Mouse (Mus musculus) large intestine, adult 2 months (tissue): ENCODE measurements around the gene Lgr6. TPM values are rescaled to one million over a fixed set of nuclear protein-coding genes. Genes with fewer than 3 reads are reported as not detected.

Source experiments
- DNase-seq: peaks from one replicate; pipeline ENCODE4 v3.0.0-alpha.2; 2012; ENCODE audit warnings: low read depth, low spot score
- WGBS: fragments of 180-500 bp; shearing (Covaris S2); methylation state at CpG from one replicate; pipeline ENCODE4 v1.1.7; 2018; 5-methylcytosine and 5-hydroxymethylcytosine counted together
- polyA plus RNA-seq: library from polyadenylated mRNA; depleted of rRNA; stranded (reverse); fragments of >200 nt; gene quantifications from 2 replicates; pipeline ENCODE4 v1.2.3, GENCODE M21; 2012

Gene Lgr6
- polyA plus RNA-seq, 1 experiment = 0.07 TPM

DNA sequence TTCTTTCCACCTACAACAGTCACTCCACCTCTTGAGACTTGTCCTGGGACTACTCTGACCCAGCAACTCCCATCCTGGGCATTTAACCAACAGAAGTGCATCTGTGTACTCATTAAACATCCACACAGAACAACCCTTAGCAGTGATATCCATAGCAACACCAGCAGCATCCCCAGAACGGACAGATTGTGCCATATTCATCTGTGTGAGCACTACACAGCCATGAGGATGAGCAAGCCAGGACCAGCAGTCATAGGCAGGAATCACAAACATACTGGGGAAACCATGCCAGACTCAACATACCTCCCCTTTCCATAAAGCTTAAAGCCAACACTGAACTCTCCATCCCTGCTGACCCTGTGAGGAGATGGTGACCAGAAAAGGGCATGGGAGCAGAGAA lies 17.7 kb downstream of the Lgr6 start:
- WGBS = 34% methylated on average over 1 of the region's 1 CpGs
- DNase-seq = no peak

DNA sequence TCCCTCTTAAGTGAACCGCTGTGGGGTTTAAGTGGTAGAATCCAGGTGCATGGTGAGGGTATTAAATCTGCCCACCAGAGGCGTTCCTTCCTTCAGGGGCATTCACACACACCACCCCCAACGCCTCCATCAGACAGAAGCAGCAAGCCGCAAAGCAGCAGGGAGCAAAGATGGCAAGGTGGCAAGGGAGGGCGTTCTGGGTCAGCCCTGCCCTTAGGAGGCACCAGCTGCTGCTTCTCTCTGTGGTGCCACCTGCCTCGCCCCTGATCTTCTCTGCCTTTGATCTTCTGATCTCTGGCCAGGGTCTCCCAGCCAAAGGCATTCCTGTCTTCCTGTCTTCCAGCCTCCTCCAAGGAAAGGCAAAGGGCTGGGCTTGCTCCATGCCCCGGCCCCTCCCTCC lies 19.1 kb downstream of the Lgr6 start:
- WGBS = 31% methylated on average over 7 of the region's 7 CpGs
- no peak for DNase-seq

DNA sequence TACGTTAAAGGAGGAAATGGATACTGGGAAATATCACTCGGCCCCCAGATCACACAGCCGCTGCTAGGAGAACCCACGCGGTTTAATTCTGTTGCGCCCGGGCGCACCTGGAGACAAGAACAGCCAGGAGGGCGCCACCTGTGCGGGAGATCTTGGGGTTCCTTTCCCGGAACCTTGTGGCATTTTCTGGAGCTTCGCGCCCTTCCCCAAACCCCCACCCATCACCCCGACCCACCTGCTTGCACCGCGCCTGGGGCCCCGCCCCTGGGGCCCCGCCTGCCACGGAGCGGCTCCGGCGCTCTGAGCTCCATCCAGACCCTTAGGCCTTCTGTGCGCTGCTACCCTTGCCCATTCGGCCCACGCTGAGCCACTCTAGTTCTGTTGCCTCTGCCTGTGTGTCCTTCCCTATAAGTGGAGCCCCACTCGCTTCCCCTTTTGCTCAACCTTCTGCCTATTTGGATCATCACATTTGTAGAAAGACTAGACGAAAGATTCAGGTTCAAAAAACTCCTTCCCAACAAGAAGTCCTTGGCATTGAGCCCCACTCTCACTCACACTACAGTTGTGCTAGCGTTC lies 19.7 kb downstream of the Lgr6 start:
- DNase-seq = no peak
- WGBS = 9% methylated on average over 28 of the region's 28 CpGs

DNA sequence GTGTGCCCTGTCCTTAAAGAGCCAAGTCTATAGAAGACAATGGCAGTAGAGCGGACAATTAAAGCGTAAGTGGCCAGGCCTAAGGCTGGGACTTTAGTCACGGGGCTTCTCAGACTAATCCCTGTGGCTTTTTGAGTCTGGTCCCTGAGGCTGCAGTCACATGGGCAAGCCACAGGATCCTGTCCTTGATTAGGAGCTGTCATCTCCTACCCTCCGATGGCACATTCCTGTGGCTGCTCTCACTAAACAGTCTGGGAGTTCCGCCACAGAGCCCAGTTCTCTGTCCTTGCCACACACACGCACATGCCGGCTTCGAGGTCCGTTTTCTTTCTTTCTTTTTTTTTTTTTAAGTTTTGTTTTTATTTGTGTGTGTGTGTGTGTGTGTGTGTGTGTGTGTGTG lies 21.6 kb downstream of the Lgr6 start:
- WGBS = 73% methylated on average over 9 of the region's 9 CpGs
- no peak for DNase-seq

DNA sequence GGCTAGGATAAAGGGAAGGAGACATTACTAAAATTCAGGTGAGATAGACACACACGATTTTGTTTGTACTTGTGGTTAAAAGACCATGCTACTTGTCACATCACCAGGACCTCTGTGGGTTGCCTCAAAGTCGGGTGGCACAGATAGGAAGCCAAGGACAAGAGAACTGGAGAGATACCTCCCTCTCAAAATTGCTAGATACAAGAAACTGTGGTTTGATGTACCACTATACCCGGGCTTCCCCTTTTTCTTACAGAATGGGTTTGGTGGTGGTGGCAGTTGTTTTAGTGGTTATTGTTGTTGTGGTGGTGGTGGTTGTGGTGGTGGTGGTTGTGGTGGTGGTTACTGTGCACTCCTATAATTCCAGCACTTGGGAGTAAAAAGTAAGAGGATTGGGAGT lies 22.8 kb downstream of the Lgr6 start:
- no peak for DNase-seq
- 50% methylated on average over 3 of the region's 3 CpGs for WGBS

DNA sequence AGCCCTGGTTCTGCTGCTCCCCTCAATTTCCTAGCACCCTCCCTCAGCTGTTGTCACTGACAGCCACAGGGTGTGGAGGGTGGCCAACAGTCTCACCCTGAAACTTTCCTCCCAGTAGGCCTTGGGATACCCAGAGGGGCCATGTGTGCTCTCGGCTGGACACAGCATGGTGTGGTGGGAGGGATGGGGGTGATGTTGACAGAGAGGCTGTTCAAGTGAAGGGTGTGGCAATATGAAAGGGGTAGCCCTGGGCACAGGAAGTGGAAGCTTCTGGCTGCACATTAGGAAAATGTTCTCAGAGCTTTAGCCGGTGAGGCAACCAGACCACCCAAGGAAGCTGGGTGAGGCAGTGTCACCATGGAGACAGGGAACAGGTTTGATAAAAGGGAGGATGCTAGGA lies 26.1 kb downstream of the Lgr6 start:
- 14% methylated on average over 2 of the region's 2 CpGs for WGBS
- DNase-seq = no peak

DNA sequence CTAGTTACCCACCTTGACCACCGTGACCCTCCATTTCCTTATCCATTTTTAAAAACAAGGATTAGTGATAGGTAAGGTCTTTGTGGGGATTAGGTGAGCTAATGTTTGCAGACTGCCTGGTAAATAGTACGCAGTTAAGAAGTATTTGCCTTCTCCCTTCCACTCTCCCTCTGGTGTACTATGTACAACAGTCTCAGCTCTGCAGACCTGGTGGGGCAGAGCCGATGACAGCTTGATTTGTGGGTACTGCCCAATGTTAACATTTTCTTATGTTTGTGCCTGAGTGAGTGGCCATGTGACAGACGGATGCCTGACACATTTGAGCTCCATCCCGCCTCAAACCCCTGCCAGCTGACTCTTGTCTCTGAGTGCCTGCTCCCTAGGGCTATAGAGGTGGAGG lies 28.6 kb downstream of the Lgr6 start:
- DNase-seq = no peak
- WGBS = 21% methylated on average over 5 of the region's 5 CpGs

DNA sequence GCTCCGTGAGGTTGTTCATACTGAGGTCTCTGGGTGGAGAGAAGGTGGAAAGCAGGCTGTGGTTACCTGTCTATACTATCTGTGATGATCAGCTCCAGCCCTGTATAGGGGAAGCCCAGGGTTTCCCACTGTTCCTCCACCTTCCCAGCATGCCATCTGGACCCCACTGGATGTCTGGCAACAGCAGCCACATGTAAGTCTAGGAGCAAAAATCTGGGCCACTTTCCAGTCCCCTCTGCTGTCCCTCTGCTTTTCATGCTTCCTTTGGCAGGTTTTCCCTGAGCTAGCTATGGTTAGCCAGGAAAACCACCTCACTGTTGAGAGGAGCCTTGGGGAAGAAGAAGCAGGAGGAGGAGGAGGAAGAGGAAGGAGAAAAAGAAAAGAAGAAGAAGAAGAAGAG lies 29.8 kb downstream of the Lgr6 start:
- 91% methylated on average over 1 of the region's 1 CpGs for WGBS
- no peak for DNase-seq

DNA sequence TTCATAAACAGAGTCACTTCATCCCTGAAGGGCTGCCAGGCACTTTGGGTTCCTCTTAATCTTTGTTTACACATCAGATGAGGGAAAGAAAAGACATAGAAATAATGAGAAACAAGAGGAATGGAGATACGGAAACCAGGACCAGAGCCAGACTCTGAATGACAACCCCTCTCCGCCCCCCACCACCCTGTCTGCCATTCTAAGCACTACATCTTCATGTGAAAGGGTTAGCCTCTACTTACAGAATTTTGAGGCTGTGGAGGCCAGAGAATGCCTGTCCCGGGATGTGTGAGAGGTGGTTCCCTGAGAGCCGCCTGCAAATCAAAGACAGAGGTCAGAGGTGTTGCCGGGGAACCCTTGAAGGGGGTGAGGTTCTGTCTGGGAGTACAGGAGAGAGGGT lies 32.4 kb downstream of the Lgr6 start:
- no peak for DNase-seq
- 37% methylated on average over 5 of the region's 5 CpGs for WGBS

DNA sequence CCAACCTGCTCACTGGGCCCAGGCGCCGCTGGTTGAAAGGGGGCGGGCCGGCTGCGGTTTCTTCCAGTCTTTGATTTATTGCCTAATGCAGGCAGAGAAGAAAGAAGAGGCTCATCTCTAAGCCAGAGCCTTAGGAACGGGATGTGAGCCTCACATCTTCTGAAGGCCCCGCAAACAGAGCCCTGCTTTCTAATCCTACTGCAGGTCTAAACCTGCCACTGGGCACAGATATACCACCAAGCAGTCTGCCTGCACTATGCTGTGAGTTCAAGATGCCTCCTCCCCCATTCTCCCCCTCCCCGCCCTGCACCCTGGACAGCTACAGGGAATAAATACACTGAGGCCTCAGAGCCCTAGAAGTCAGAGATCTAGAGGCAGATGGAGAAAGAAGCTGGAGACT lies 35.2 kb downstream of the Lgr6 start:
- 29% methylated on average over 8 of the region's 8 CpGs for WGBS

DNA sequence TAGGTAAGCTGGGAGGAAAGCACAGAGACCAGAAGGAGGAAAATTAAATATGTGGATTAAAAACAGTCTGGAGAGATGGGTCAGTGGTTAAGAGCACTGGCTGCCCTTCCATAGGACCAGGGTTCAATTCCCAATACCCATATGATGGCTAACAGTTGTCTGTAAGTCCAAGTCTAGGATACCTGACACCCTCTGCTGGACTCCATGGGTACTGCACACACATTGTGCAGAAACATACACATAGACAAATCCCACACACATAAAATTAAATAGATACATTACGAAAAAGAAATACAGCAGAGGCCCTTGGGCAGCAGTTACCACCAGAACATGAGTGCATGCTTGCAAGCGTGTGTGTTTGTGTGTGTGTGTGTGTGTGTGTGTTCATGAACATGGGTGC lies 40.6 kb downstream of the Lgr6 start:
- WGBS = 93% methylated on average over 2 of the region's 2 CpGs

More for the DNA sequence above, 35.2 kb downstream of the Lgr6 start:
- no peak for DNase-seq

DNA sequence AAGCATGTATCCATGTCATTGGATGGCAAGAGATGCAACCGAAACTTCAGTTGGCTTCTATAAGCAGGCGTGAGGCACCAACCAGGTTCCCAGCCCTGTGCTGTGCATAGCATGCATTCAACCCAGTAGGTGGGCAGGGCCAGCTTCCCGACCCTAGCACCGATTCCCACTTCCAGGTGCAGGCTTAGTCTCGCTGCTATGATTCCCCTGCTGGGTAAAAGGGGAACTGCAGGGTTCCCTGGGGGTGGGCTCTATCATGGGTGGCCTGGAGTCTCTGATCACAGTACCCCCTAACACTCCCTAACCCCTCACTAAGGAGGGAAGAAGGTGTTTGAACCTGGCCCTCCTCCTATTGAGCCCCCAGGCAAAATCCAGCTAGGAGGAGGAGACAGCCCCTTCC lies 42.1 kb downstream of the Lgr6 start:
- DNase-seq = no peak
- WGBS = 69% methylated on average over 5 of the region's 5 CpGs

More for the DNA sequence above, 40.6 kb downstream of the Lgr6 start:
- no peak for DNase-seq

DNA sequence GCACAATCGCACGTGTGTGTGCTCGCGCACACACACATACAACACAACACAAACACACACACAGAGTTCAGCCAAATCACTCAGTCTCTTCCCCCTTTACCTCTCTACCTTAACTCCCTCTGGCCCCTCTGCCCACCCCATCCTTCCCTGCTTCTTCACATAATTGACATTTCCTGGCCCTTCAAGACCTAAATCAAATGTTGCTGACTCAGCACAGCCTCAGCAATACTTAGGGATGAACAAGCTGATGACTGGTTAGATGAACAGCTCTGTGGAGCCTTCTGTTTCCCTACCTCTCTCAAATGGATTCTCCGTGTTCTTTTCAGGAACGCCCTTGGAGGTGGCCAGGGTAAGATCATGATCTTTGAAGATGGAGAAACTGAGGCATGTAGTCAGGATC lies 43.8 kb downstream of the Lgr6 start:
- DNase-seq = no peak
- WGBS = 94% methylated on average over 6 of the region's 6 CpGs

DNA sequence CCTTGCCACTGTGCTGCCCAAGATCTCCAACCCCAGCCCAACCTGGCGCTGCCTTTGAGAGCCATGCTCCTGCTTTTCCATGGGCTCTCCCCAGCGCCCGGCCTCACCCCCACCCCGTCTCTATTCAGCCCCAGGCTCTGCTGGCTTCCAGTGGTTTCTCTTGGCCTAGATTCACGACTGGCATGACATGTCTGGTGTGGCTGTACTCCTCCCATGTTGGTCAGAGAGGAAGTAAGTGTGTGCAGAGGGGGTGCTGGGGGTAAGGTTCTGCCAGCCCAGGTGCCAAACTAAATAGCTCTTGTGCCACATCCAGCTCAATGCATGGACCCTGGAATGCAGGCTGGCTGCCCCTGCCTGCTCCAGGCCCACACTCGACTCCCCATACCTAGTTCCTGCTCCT lies 44.9 kb downstream of the Lgr6 start:
- WGBS = 60% methylated on average over 6 of the region's 6 CpGs
- no peak for DNase-seq

DNA sequence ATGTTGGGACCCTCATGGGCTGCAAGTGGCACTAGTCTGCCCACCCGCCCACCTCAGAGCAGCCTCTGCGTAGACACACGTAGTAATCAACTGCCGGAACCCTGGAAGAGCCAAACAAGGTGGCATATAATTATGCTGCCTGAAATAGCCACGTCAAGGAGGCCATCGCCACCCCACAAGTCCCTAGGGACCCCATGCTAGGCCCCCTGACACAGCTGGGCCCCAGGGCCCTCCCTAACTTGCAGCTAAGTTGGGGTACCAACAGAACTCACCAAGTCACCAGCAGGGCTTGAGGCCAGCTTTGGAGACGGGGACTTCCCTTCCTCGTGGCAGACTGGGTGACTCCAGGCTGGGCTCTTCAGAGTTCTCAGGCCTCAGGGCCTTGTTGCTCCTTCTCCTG lies 48.2 kb downstream of the Lgr6 start:
- WGBS = 79% methylated on average over 8 of the region's 8 CpGs
- DNase-seq = no peak

DNA sequence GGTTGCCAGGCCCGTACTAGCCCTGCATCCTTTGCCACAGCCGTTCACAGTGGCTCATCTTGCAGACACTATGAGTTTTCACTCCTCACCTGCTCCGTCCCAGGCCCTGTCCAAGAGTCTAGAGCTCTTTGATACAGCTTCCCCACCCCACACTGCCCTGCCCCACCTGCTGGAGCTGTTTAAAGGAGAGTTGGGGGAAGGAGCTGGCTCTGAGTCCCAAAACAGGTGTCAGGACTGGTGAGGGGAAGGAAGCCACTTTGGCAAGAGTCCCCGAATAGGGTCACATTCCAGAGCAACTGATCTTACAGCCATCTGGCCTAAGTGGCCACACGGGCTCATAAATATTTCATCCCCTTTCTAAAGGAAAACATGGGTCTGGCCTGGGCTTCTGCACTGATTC lies 51.0 kb downstream of the Lgr6 start:
- DNase-seq = no peak
- 64% methylated on average over 5 of the region's 5 CpGs for WGBS

DNA sequence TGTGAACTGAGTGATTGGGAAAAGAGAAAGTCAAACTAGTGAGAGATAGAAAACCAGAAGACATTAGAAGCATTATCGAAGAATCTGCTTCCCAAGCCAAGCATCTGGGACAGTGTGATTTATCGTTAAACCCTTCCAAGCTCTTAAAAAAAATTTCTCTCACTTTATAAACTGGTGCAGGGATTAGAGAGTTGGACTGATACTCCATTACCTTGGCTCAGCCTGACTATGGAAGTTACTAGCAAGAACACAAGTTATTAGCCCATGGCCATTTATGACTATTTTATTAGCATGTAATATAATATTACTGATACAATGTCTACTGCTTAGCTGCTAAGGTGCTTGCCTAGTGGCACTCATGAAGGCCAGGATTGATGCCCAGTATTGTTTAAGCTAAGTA lies 60.6 kb downstream of the Lgr6 start:
- 78% methylated on average over 2 of the region's 2 CpGs for WGBS
- DNase-seq = no peak

DNA sequence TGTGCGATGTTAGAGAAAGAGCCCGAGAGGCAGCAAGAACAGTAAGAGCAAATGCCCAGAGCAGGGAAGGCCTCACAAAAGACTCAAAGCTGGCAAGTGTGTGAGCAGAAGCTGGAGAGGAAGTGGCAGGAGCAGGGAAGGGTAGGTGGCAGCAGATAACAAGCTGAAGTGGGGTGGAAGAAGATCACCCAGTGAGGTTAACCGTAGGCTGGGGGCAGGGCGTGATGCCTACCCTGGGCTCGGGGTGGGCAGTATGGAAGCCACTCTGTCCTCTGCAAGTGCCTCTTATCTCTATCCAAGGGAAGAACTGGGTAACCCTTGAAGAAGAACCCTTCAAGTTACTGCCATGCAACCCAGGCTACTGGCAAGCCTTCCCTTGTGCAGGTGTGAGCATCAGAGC lies 68.8 kb downstream of the Lgr6 start:
- no peak for DNase-seq
- 78% methylated on average over 5 of the region's 5 CpGs for WGBS

DNA sequence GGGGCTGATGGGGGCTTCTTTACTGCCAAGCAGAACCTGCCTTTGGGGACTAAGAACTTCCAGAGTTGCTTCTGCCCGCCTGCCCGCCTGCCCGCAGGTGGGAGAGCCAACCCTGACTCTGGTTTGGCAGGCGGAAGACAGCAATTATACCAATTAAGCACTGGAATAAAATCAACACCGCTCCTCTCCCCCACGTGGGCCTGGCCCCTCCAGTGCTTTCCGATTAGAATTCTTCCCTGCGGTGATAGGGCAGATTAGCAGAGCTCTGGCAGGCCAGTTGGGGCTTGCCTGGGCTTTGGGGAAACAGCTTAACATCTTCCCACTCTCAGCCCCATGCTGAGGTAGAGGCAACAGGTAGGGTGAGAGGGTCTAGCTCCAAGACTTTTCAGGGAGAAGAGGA lies 72.4 kb downstream of the Lgr6 start:
- 45% methylated on average over 8 of the region's 8 CpGs for WGBS
- no peak for DNase-seq

DNA sequence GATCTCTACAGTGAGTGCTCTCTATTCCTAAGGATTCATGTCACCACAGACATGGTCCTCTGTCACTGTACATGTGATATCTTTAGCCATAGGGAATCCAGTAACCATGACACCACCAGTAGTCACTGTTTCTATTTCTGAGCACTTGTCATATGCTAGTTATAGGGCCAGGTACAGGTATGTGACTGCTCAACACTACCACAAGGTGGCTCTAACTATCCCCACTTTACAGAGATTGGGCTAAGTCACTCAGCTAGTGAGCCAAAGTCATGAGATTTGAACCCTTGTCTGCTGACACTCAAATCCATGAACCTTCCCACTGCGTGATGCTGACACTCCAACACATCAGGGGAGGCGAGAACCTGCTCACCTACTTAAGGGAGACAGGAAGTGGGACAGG lies 75.0 kb downstream of the Lgr6 start:
- DNase-seq = no peak

DNA sequence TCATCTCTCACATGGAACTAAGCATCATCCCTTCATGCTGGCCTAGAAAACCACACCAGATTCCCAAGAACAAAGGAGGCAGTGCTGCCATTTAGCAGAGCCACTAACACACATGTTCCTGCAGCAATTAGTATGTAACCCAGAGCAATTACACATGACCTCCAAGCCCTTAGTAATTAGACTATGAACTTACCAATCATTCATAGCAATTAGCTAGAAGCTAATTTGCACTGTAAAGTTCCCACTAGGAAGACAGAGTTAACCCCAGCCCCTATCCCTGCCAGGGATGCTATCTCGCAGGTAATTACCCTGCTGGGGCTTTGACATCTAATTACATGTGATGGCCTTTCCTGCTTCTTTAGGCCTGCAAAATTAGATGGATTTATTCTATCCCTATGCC lies 78.8 kb downstream of the Lgr6 start:
- 77% methylated on average over 1 of the region's 1 CpGs for WGBS
- DNase-seq = no peak

More for the DNA sequence above, 75.0 kb downstream of the Lgr6 start:
- 79% methylated on average over 2 of the region's 2 CpGs for WGBS

DNA sequence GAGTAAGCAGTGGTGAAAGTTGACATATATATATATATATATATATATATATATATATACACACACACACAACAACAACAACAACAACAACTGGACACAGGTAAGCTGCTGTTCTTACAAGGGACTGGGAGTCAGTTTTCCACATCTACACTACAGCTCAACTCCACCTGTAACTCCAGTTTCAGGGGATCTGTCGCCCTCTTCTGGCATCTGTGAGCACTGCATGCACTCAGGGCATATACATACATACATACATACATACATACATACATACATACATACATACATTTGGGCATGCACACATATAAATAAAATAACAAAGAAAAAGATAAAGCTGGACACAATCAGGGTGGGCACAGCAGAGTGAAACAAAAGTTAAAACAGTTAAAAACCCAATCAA lies 81.5 kb downstream of the Lgr6 start:
- 85% methylated on average over 1 of the region's 1 CpGs for WGBS

More for the DNA sequence above, 81.5 kb downstream of the Lgr6 start:
- no peak for DNase-seq
